Mouse (Mus musculus) stomach, postnatal 0 days (tissue): Measurements from ENCODE around the gene Ina. TPM values are rescaled to one million over a fixed set of nuclear protein-coding genes. Genes with fewer than 3 reads are reported as not detected.
"Not testable (repeated sequence)": the region's sequence is repeated elsewhere in the genome, so short reads cannot be mapped to it uniquely, and the experiment has no call there.

ENCODE experiments used
- ATAC-seq: fragments of 200-750 bp; cut with Nextera tagmentation; 2 replicates; pipeline ENCODE4 v1.8.0; 2017; ENCODE audit not compliant: low FRiP score, low TSS enrichment
- DNase-seq: peaks from one replicate; pipeline ENCODE4 v3.0.0-alpha.2; 2016; ENCODE audit warnings: low spot score
- H3K27ac ChIP-seq: fragments of 300-500 bp; sonication (generic); replicated peaks from 2 replicates; pipeline ENCODE4 v1.5.1; 2014; ENCODE audit warnings: mild to moderate bottlenecking, control low read depth
- H3K27me3 ChIP-seq: fragments of 300-500 bp; sonication (generic); 2 replicates; pipeline ENCODE4 v1.6.1; 2014; ENCODE audit warnings: low read length; ENCODE audit not compliant: control insufficient read depth, insufficient read depth
- H3K36me3 ChIP-seq: fragments of 300-500 bp; sonication (generic); 2 replicates; pipeline ENCODE4 v1.6.1; 2014; ENCODE audit warnings: low read length, mixed read lengths; ENCODE audit not compliant: control insufficient read depth, insufficient read depth
- H3K4me1 ChIP-seq: fragments of 300-500 bp; sonication (generic); replicated peaks from 2 replicates; pipeline ENCODE4 v1.6.1; 2014; ENCODE audit warnings: antibody characterized with exemption; ENCODE audit not compliant: control insufficient read depth, insufficient read depth
- H3K4me2 ChIP-seq: fragments of 300-500 bp; sonication (generic); replicated peaks from 2 replicates; pipeline ENCODE4 v1.6.1; 2014; ENCODE audit warnings: low read depth, mild to moderate bottlenecking, control low read depth, moderate library complexity
- H3K4me3 ChIP-seq: fragments of 300-500 bp; sonication (generic); 2 replicates; pipeline ENCODE4 v1.5.1; 2014; ENCODE audit warnings: low read depth, low read length, control low read depth
- H3K9ac ChIP-seq: fragments of 300-500 bp; sonication (generic); 2 replicates; pipeline ENCODE4 v1.6.1; 2014; ENCODE audit warnings: mild to moderate bottlenecking, low read length, control low read depth, mixed read lengths
- H3K9me3 ChIP-seq: fragments of 300-500 bp; sonication (generic); 2 replicates; pipeline ENCODE4 v1.6.1; 2016; ENCODE audit warnings: low read length; ENCODE audit not compliant: control insufficient read depth
- CTCF ChIP-seq: IDR thresholded peaks from 2 replicates; pipeline ENCODE4 v1.5.1; 2016; ENCODE audit warnings: antibody characterized with exemption, low read depth, mild to moderate bottlenecking, moderate library complexity
- EP300 ChIP-seq: optimal IDR thresholded peaks from 2 replicates; pipeline ENCODE3; 2016; ENCODE audit warnings: antibody characterized with exemption
- WGBS: fragments of 180-500 bp; shearing (Covaris S2); extraction: QIAGEN DNeasy Blood & Tissue Kit; methylation state at CpG from one replicate; pipeline ENCODE4 v1.1.7; 2014; 5-methylcytosine and 5-hydroxymethylcytosine counted together
- polyA plus RNA-seq: library from polyadenylated mRNA; unstranded; fragments of >200 nt; fragmentation: Nextera tagmentation; extraction: Ambion mirVana; gene quantifications from 2 replicates; pipeline ENCODE4 v1.2.1, GENCODE M21; 2015

Gene Ina
- polyA plus RNA-seq, 1 experiment from 2014 or later = 3.5 TPM

DNA sequence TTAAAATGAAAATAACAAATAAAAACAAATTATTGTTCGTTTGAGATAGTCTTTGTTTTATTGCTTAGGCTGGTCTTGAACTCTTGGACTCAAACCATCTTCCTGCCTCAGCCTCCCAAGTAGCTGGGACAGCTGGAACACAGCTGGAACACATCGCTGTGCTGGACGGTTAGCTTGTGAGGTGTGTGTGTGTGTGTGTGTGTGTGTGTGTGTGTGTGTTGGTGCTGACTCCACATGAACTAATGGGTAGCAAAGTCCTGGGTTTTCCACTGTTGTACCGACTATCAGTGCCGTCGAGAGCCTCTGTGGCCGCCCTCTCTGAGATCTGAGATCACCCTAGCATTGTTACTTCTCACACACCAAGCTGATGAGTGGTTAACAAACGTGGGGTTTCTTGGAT is 38.5 kb upstream of the Ina start:
- no peaks in the 10 kb centered on the region for H3K27me3 ChIP-seq
- no peaks in the 10 kb centered on the region for H3K4me1 ChIP-seq
- no peaks in the 10 kb centered on the region for H3K9me3 ChIP-seq
- no peak for ATAC-seq
- H3K9ac ChIP-seq = no peak overlapping the region
- WGBS = 77% methylated on average over 8 of the region's 8 CpGs
- H3K27ac ChIP-seq = no peak overlapping the region
- TF ChIP-seq EP300 (no peak), CTCF (no peak)
- DNase-seq = no peak
- no peak overlapping the region for H3K4me2 ChIP-seq
- no peak overlapping the region for H3K4me3 ChIP-seq
- no peaks in the 10 kb centered on the region for H3K36me3 ChIP-seq

DNA sequence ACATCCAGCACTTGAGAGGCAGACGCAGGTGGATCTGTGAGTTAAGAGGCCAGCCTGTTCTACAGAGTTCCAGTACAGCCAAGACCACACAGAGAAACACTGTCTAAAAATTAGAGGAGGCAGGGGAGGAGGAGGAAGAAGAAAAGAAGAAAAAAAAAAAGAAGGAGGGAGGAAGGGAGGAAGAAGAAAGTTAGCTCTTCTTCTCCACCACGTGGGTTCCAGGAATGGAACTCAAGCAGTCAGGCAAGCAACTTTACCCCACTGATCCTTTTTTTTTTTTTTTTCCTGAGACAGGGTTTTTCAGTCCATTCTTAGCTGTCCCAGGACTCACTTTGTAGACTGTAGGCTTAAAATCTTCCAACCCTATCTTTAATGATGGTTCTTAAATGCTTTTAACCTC is 37.8 kb upstream of the Ina start:
- TF ChIP-seq CTCF (no peak), EP300 (no peak)
- Histone ChIP-seq H3K4me2 (no peak overlapping the region), H3K4me1 (no peaks in the 10 kb centered on the region), H3K9me3 (no peaks in the 10 kb centered on the region), H3K27me3 (no peaks in the 10 kb centered on the region), H3K9ac (no peak overlapping the region), H3K27ac (no peak overlapping the region), H3K4me3 (no peak overlapping the region), H3K36me3 (no peaks in the 10 kb centered on the region)
- ATAC-seq (no peak), DNase-seq (no peak)
- 61% methylated on average over 2 of the region's 2 CpGs for WGBS

DNA sequence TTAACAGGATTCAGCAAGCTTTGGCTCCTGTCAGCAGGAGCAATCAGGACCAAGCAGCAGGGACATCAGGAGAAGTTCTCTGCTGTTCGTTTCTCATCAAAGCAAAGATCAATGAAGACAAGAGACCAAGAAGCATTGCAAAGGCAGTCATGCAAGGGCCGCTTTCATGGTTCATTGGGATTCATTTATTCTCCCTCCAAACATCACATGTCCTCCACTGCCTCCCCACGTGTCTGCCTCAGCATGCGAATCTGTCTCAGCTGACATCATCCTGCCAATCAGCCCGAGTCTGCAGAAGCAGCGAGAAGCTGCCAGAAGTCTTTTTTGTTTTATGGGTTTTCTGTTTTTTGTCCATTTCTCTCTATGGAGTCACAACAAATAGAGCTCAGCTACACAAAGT is 37.0 kb upstream of the Ina start:
- WGBS = 64% methylated on average over 6 of the region's 6 CpGs
- Histone ChIP-seq H3K27ac (no peak overlapping the region), H3K4me1 (no peaks in the 10 kb centered on the region), H3K4me3 (no peak overlapping the region), H3K36me3 (no peaks in the 10 kb centered on the region), H3K27me3 (no peaks in the 10 kb centered on the region), H3K9me3 (no peaks in the 10 kb centered on the region), H3K9ac (no peak overlapping the region), H3K4me2 (no peak overlapping the region)
- ATAC-seq = no peak
- TF ChIP-seq CTCF = no peak
- no peak for TF ChIP-seq EP300
- DNase-seq = no peak

DNA sequence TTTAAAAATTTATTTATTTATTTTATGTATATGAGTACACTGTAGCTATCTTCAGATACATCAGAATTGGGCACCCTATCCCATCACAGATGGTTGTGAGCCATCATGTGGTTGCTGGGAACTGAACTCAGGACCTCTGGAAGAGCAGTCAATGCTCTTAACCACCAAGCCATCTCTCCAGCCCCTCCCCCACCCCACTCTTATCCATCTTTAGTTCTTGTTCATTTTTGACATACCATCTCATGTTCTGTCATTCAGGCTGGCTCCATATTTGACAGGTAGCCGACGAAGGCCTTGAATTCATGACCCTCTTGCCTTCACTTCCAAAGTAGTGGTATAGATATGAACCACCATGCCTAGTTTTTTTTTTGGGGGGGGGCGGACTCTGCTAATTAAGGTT is 36.4 kb upstream of the Ina start:
- H3K4me2 ChIP-seq, H3K9ac ChIP-seq, H3K36me3 ChIP-seq, DNase-seq, ATAC-seq, H3K9me3 ChIP-seq, H3K27me3 ChIP-seq, H3K27ac ChIP-seq, H3K4me1 ChIP-seq, H3K4me3 ChIP-seq: not testable (repeated sequence)
- 98% methylated on average over 3 of the region's 3 CpGs for WGBS

DNA sequence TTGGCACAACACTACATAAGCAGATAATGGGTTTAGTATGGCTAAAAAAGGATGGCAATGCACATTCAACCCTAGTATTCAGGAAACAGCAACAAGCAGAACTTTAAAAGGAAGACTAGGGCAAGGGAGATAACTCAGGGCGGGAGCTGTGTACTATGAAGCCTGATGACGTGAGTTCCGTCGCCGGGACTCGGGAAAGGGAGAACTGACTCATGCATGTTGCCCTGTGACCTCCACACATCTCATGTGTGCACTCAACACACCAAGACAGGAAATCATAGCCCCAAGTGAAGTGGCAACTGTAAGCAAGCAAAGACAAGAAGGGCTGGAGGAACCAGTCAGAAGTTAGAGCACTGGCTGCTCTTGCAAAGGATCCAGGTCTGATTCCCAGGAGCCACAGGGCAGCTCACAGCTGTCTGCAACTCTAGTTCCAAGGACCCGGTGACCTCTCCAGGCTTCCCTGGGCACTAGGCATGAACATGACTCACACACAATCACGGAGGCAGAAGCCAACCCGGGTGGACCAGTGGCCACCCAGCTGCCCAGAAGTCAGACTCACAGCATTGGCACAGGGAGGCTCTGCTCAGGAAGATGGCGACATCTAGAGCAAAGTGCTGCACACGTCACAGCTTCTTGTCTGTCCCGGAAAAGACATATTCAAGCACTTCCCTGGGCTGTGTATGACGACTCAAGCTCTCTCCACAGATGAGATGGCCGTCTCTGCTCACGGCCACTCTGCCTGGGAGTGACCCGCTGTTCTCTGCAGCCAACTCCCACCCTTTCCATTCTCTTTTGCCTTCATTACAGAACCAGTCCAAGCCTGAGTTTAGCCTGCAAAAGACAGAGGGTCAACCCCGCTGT is 35.3 kb upstream of the Ina start:
- peak overlapping the region; percentile 85 for H3K27ac ChIP-seq
- TF ChIP-seq CTCF = peak; percentile 25; the same call in 1 of the 2 replicates
- TF ChIP-seq EP300 = no peak
- ATAC-seq = peak; percentile 73

DNA sequence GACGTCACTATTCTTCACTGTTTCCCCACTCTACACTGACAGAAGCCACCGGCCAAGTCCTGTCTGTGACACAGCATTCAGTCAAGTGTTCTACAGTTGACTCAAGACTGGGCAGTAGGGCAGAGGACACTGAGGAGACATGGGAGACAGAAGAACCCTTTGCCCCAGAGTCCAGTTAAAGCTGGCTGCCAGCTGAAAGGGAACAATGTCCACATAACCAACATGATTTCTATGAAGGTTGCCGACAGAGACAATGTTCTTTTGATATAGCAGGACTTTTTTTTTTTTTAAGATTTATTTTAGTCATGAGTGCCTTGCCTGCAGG is 34.8 kb upstream of the Ina start:
- 51% methylated on average over 3 of the region's 3 CpGs for WGBS
- no peak overlapping the region for H3K4me2 ChIP-seq
- H3K36me3 ChIP-seq = no peaks in the 10 kb centered on the region
- peak overlapping the region; percentile 85 for H3K27ac ChIP-seq
- no peak overlapping the region for H3K4me3 ChIP-seq
- no peaks in the 10 kb centered on the region for H3K9me3 ChIP-seq
- no peaks in the 10 kb centered on the region for H3K27me3 ChIP-seq
- DNase-seq (peak; percentile 61), ATAC-seq (peak; percentile 81)
- H3K9ac ChIP-seq = no peak overlapping the region
- no peaks in the 10 kb centered on the region for H3K4me1 ChIP-seq
- no peak for TF ChIP-seq EP300
- TF ChIP-seq CTCF = no peak

More for the DNA sequence above, 35.3 kb upstream of the Ina start:
- no peaks in the 10 kb centered on the region for H3K9me3 ChIP-seq
- no peaks in the 10 kb centered on the region for H3K4me1 ChIP-seq
- H3K4me2 ChIP-seq = no peak overlapping the region
- no peaks in the 10 kb centered on the region for H3K27me3 ChIP-seq
- no peaks in the 10 kb centered on the region for H3K36me3 ChIP-seq
- H3K9ac ChIP-seq = no peak overlapping the region
- WGBS = 70% methylated on average over 17 of the region's 17 CpGs
- H3K4me3 ChIP-seq = no peak overlapping the region
- DNase-seq = peak; percentile 75
